Mouse (Mus musculus): ENCODE measurements at regions not wholly inside any gene's neighbourhood (a gene's known extent, or its start where the extent isn't known, plus 50 kb on each side); places are given as distances from the start of the nearest gene placed in this dataset.

GRCm38 (mm10) chr3:51091478-51091877 lies 132.8 kb upstream of the Noct start:
- no peaks in the 10 kb centered on the region for H3K9me3 ChIP-seq
- H3K4me3 ChIP-seq, result no peak overlapping the region
- H3K27me3 ChIP-seq (replicated peaks; ENCODE audit: low read depth, poor library complexity, severe bottlenecking), result no peaks in the 10 kb centered on the region
- WGBS, result 72% methylated on average over 4 of the region's 4 CpGs
- H3K27ac ChIP-seq (replicated peaks), result no peak overlapping the region
- H3K4me1 ChIP-seq, result peaks cover 24% of the 10 kb centered on the region
- no peak for DNase-seq (ENCODE audit: low spot score)
- no peaks in the 10 kb centered on the region for H3K36me3 ChIP-seq (replicated peaks)

GRCm38 (mm10) chr3:51092079-51093028 lies 131.9 kb upstream of the Noct start:
- H3K27ac ChIP-seq (replicated peaks), result no peak overlapping the region
- no peaks in the 10 kb centered on the region for H3K36me3 ChIP-seq (replicated peaks)
- peaks cover 26% of the 10 kb centered on the region for H3K4me1 ChIP-seq
- WGBS, result 77% methylated on average over 12 of the region's 12 CpGs
- no peak overlapping the region for H3K4me3 ChIP-seq
- H3K27me3 ChIP-seq (replicated peaks; ENCODE audit: low read depth, poor library complexity, severe bottlenecking), result no peaks in the 10 kb centered on the region
- H3K9me3 ChIP-seq, result no peaks in the 10 kb centered on the region
- no peak for DNase-seq (ENCODE audit: low spot score)

GRCm38 (mm10) chr3:51095847-51096447 lies 128.3 kb upstream of the Noct start:
- no peak for DNase-seq (ENCODE audit: low spot score)
- Histone ChIP-seq H3K27me3 (replicated peaks; ENCODE audit: low read depth, poor library complexity, severe bottlenecking) (no peaks in the 10 kb centered on the region), H3K4me3 (no peak overlapping the region), H3K36me3 (replicated peaks) (no peaks in the 10 kb centered on the region), H3K9me3 (peaks cover 5% of the 10 kb centered on the region; the same call in 1 of the 2 replicates), H3K4me1 (peaks cover 19% of the 10 kb centered on the region), H3K27ac (replicated peaks) (peak overlapping the region; percentile 16; the same call in 1 of the 2 replicates)
- 46% methylated on average over 14 of the region's 14 CpGs for WGBS

- H3K27me3 ChIP-seq (replicated peaks; ENCODE audit: low read depth, poor library complexity, severe bottlenecking), result no peaks in the 10 kb centered on the region
- H3K36me3 ChIP-seq (replicated peaks), result no peaks in the 10 kb centered on the region
- WGBS, result 46% methylated on average over 6 of the region's 6 CpGs
- H3K4me3 ChIP-seq, result no peak overlapping the region
- H3K27ac ChIP-seq (replicated peaks), result no peak overlapping the region
- peaks cover 5% of the 10 kb centered on the region; the same call in 1 of the 2 replicates for H3K9me3 ChIP-seq
- H3K4me1 ChIP-seq, result peaks cover 19% of the 10 kb centered on the region
- no peak for DNase-seq (ENCODE audit: low spot score)
Measured at GRCm38 (mm10) chr3:51096545-51096944, 127.7 kb upstream of the Noct start.

GRCm38 (mm10) chr3:51097362-51097761 lies 126.9 kb upstream of the Noct start:
- 87% methylated on average over 10 of the region's 10 CpGs for WGBS

GRCm38 (mm10) chr3:51099966-51100365 lies 124.3 kb upstream of the Noct start:
- 90% methylated on average over 7 of the region's 7 CpGs for WGBS
- no peaks in the 10 kb centered on the region for H3K27me3 ChIP-seq (replicated peaks; ENCODE audit: low read depth, poor library complexity, severe bottlenecking)
- H3K36me3 ChIP-seq (replicated peaks), result no peaks in the 10 kb centered on the region
- H3K4me1 ChIP-seq, result peaks cover 12% of the 10 kb centered on the region
- H3K4me3 ChIP-seq, result no peak overlapping the region
- H3K9me3 ChIP-seq, result peaks cover 5% of the 10 kb centered on the region; the same call in 1 of the 2 replicates
- H3K27ac ChIP-seq (replicated peaks), result no peak overlapping the region
- no peak for DNase-seq (ENCODE audit: low spot score)

More at GRCm38 (mm10) chr3:51097362-51097761, 126.9 kb upstream of the Noct start:
- peaks cover 16% of the 10 kb centered on the region for H3K4me1 ChIP-seq
- no peak overlapping the region for H3K27ac ChIP-seq (replicated peaks)
- H3K27me3 ChIP-seq (replicated peaks; ENCODE audit: low read depth, poor library complexity, severe bottlenecking), result no peaks in the 10 kb centered on the region
- no peaks in the 10 kb centered on the region for H3K36me3 ChIP-seq (replicated peaks)
- no peak overlapping the region for H3K4me3 ChIP-seq
- no peak for DNase-seq (ENCODE audit: low spot score)
- peaks cover 5% of the 10 kb centered on the region; the same call in 1 of the 2 replicates for H3K9me3 ChIP-seq

- no peak for DNase-seq (ENCODE audit: low spot score)
- 36% methylated on average over 12 of the region's 12 CpGs for WGBS
- no peak overlapping the region for H3K4me3 ChIP-seq
- H3K27me3 ChIP-seq (replicated peaks; ENCODE audit: low read depth, poor library complexity, severe bottlenecking), result no peaks in the 10 kb centered on the region
- no peak overlapping the region; the same call in 1 of the 2 replicates for H3K27ac ChIP-seq (replicated peaks)
- H3K9me3 ChIP-seq, result no peaks in the 10 kb centered on the region
- no peaks in the 10 kb centered on the region for H3K36me3 ChIP-seq (replicated peaks)
- peaks cover 17% of the 10 kb centered on the region for H3K4me1 ChIP-seq
Measured at GRCm38 (mm10) chr3:51108639-51109202, 115.5 kb upstream of the Noct start.

- no peaks in the 10 kb centered on the region for H3K36me3 ChIP-seq (replicated peaks)
- no peak overlapping the region for H3K4me3 ChIP-seq
- H3K4me1 ChIP-seq, result peaks cover 17% of the 10 kb centered on the region
- DNase-seq (ENCODE audit: low spot score), result no peak
- no peak overlapping the region for H3K27ac ChIP-seq (replicated peaks)
- H3K27me3 ChIP-seq (replicated peaks; ENCODE audit: low read depth, poor library complexity, severe bottlenecking), result no peaks in the 10 kb centered on the region
- 93% methylated on average over 11 of the region's 11 CpGs for WGBS
- H3K9me3 ChIP-seq, result no peaks in the 10 kb centered on the region
Measured at GRCm38 (mm10) chr3:51111241-51111640, 113.0 kb upstream of the Noct start.

GRCm38 (mm10) chr3:51112351-51112750 lies 111.9 kb upstream of the Noct start:
- no peak for DNase-seq (ENCODE audit: low spot score)
- Histone ChIP-seq H3K4me1 (peaks cover 17% of the 10 kb centered on the region), H3K4me3 (no peak overlapping the region), H3K9me3 (no peaks in the 10 kb centered on the region), H3K27me3 (replicated peaks; ENCODE audit: low read depth, poor library complexity, severe bottlenecking) (no peaks in the 10 kb centered on the region), H3K27ac (replicated peaks) (no peak overlapping the region), H3K36me3 (replicated peaks) (no peaks in the 10 kb centered on the region)
- WGBS, result 87% methylated on average over 3 of the region's 3 CpGs

- H3K27me3 ChIP-seq (replicated peaks; ENCODE audit: low read depth, poor library complexity, severe bottlenecking), result no peaks in the 10 kb centered on the region
- 78% methylated on average over 2 of the region's 2 CpGs for WGBS
- H3K36me3 ChIP-seq (replicated peaks), result no peaks in the 10 kb centered on the region
- H3K4me3 ChIP-seq, result no peak overlapping the region
- no peak for DNase-seq (ENCODE audit: low spot score)
- H3K27ac ChIP-seq (replicated peaks), result no peak overlapping the region
- H3K4me1 ChIP-seq, result no peaks in the 10 kb centered on the region
- H3K9me3 ChIP-seq, result no peaks in the 10 kb centered on the region
Measured at GRCm38 (mm10) chr3:51115921-51116320, 108.3 kb upstream of the Noct start.

GRCm38 (mm10) chr3:51118706-51119105 lies 105.5 kb upstream of the Noct start:
- no peak for DNase-seq (ENCODE audit: low spot score)
- 83% methylated on average over 7 of the region's 7 CpGs for WGBS

GRCm38 (mm10) chr3:51120522-51120921 lies 103.7 kb upstream of the Noct start:
- H3K9me3 ChIP-seq, result no peaks in the 10 kb centered on the region
- WGBS, result 92% methylated on average over 12 of the region's 12 CpGs

More at GRCm38 (mm10) chr3:51118706-51119105, 105.5 kb upstream of the Noct start:
- no peaks in the 10 kb centered on the region for H3K36me3 ChIP-seq (replicated peaks)
- no peak overlapping the region for H3K27ac ChIP-seq (replicated peaks)
- H3K27me3 ChIP-seq (replicated peaks; ENCODE audit: low read depth, poor library complexity, severe bottlenecking), result no peaks in the 10 kb centered on the region
- H3K4me1 ChIP-seq, result 0 out of 2 replicates have a peak, but pooled peaks cover 4% of the 10 kb centered on the region
- no peak overlapping the region for H3K4me3 ChIP-seq
- no peaks in the 10 kb centered on the region for H3K9me3 ChIP-seq

More at GRCm38 (mm10) chr3:51120522-51120921, 103.7 kb upstream of the Noct start:
- no peaks in the 10 kb centered on the region for H3K27me3 ChIP-seq (replicated peaks; ENCODE audit: low read depth, poor library complexity, severe bottlenecking)
- no peak for DNase-seq (ENCODE audit: low spot score)
- 0 out of 2 replicates have a peak, but pooled peaks cover 4% of the 10 kb centered on the region for H3K4me1 ChIP-seq
- H3K4me3 ChIP-seq, result no peak overlapping the region
- no peaks in the 10 kb centered on the region for H3K36me3 ChIP-seq (replicated peaks)
- 0 out of 2 replicates have a peak overlapping the region, but pooled peaks have one; percentile 40 for H3K27ac ChIP-seq (replicated peaks)

All from embryonic facial prominence, embryonic 10.5 days (tissue).